28 mouse cellular contexts compared by ENCODE assay signal in the genomic region with DNA sequence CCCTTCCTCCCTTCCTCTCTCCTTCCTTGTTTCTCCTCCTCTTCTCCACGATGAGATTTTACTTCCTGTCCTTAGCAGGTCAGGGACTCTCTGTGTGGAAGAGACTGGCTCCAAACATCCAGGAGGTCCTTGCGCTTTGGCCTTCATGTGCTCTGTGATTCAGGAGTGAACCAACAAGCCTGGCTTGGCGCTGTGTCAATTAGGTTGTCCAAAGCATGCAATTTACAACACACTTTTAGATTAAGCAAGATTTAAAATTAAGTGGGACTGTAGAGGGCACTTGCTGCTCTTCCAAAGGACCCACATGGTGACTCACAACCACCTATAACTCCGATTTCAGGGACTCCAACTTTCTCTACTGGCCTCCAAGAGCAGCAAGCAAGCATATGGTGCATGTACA. TPM values are rescaled to one million over a fixed set of nuclear protein-coding genes. Genes with fewer than 3 reads are reported as not detected.
DNase-seq lines count a peak whose midpoint lies in the region; ATAC-seq and TF ChIP-seq lines count a peak whose summit lies in the region.
"Had no signal": no experiment of that assay in that cellular context is flagged by ENCODE, and none has a peak within 500 bp of the region (broad histone marks: within the 10 kb centered on the region; RNA-seq: fewer than 3 reads in every experiment).

No protein-coding gene starts in this region.

- no peaks in the 10 kb centered on the region for H3K4me1 ChIP-seq in lung, adult 2 months (ENCODE audit: control insufficient read depth, insufficient read depth, low read length)
- no peaks in the 10 kb centered on the region for H3K4me1 ChIP-seq in liver, embryonic 11.5 days (replicated peaks; ENCODE audit: control insufficient read depth, insufficient read depth, low read length)
- H3K4me1 ChIP-seq: embryonic facial prominence, embryonic 10.5 days; embryonic facial prominence, embryonic 15.5 days; forebrain, embryonic 12.5 days; heart, embryonic 10.5 days; heart, embryonic 15.5 days; hindbrain, embryonic 12.5 days; limb, embryonic 12.5 days; liver, embryonic 13.5 days; lung, embryonic 15.5 days; midbrain, embryonic 10.5 days had no signal

- no peak for TF ChIP-seq CTCF in lung, adult 2 months (IDR thresholded peaks at IDR 0.05; ENCODE audit: insufficient read depth, low read length)

- peak; percentile 49 to 66 for DNase-seq in lung, adult 18-20 months
- no peak for DNase-seq in lung, adult 2 months
- peak; percentile 87 for DNase-seq in adrenal gland, adult 2 months
- DNase-seq in adrenal gland, postnatal 25 days, result peak; percentile 76
- DNase-seq in lung, postnatal 25 days (ENCODE audit: low spot score), result peak; percentile 53
- DNase-seq in liver, embryonic 11.5 days (ENCODE audit: low spot score), result no peak
- no peak for DNase-seq in spleen, postnatal 10 days (ENCODE audit: low spot score in 2 of 2)
- DNase-seq: cerebellum, adult 11 months; cerebellum, postnatal 10 days; forebrain, postnatal 0 days; gastrocnemius, postnatal 10 days; heart, adult 11 months; heart, postnatal 36 days; kidney, adult 8-10 months; kidney, postnatal 10 days; layer of hippocampus, adult 9-11 months; liver, embryonic 13.5 days had no signal

- no peaks in the 10 kb centered on the region for H3K36me3 ChIP-seq in liver, embryonic 11.5 days (ENCODE audit: control insufficient read depth, insufficient read depth, low read length)
- H3K36me3 ChIP-seq: liver, embryonic 13.5 days had no signal

- peaks cover 2% of the 10 kb centered on the region; the same call in 1 of the 2 replicates for H3K27me3 ChIP-seq in liver, embryonic 11.5 days (replicated peaks; ENCODE audit: control insufficient read depth, insufficient read depth, low read length)
- H3K27me3 ChIP-seq: embryonic facial prominence, embryonic 15.5 days; forebrain, embryonic 12.5 days; hindbrain, embryonic 12.5 days; limb, embryonic 12.5 days; lung, embryonic 15.5 days had no signal

- ATAC-seq in monocyte, adult 5-6 weeks (replicated peaks; ENCODE audit: insufficient number of reproducible peaks, low FRiP score, low TSS enrichment, poor library complexity, severe bottlenecking), result no peak
- ATAC-seq in liver, embryonic 11.5 days (replicated peaks; ENCODE audit: low FRiP score), result no peak
- ATAC-seq: intestine, embryonic 16.5 days had no signal

- no peak overlapping the region for H3K9ac ChIP-seq in liver, embryonic 11.5 days (ENCODE audit: low read depth, low read length)
- H3K9ac ChIP-seq: embryonic facial prominence, embryonic 15.5 days; forebrain, embryonic 12.5 days; forebrain, postnatal 0 days; heart, embryonic 15.5 days; hindbrain, embryonic 12.5 days; limb, embryonic 12.5 days; liver, embryonic 13.5 days; lung, embryonic 15.5 days had no signal

- no peak overlapping the region for H3K27ac ChIP-seq in liver, embryonic 11.5 days (ENCODE audit: low read depth, low read length)
- H3K27ac ChIP-seq: embryonic facial prominence, embryonic 10.5 days; embryonic facial prominence, embryonic 15.5 days; forebrain, embryonic 12.5 days; heart, embryonic 10.5 days; heart, embryonic 15.5 days; hindbrain, embryonic 12.5 days; limb, embryonic 12.5 days; liver, embryonic 13.5 days; lung, embryonic 15.5 days; midbrain, embryonic 10.5 days had no signal

- WGBS in lung, adult 2 months, result 57% methylated on average over 4 of the region's 4 CpGs
- WGBS in liver, embryonic 11.5 days, result 64% methylated on average over 4 of the region's 4 CpGs

- H3K4me2 ChIP-seq in liver, embryonic 11.5 days, result no peak overlapping the region
- H3K4me2 ChIP-seq: embryonic facial prominence, embryonic 15.5 days; forebrain, embryonic 12.5 days; heart, embryonic 15.5 days; hindbrain, embryonic 12.5 days; limb, embryonic 12.5 days; liver, embryonic 13.5 days; lung, embryonic 15.5 days had no signal

- H3K9me3 ChIP-seq in liver, embryonic 11.5 days (ENCODE audit: control insufficient read depth, low read length), result no peaks in the 10 kb centered on the region
- H3K9me3 ChIP-seq: embryonic facial prominence, embryonic 10.5 days; embryonic facial prominence, embryonic 15.5 days; forebrain, embryonic 12.5 days; heart, embryonic 10.5 days; heart, embryonic 15.5 days; hindbrain, embryonic 12.5 days; limb, embryonic 12.5 days; liver, embryonic 13.5 days; lung, embryonic 15.5 days; midbrain, embryonic 10.5 days had no signal

- no peak overlapping the region for H3K4me3 ChIP-seq in lung, adult 2 months (replicated peaks; ENCODE audit: extremely low read depth, low read depth, low read length)
- H3K4me3 ChIP-seq in liver, embryonic 11.5 days (ENCODE audit: low read depth, low read length), result no peak overlapping the region
- H3K4me3 ChIP-seq: embryonic facial prominence, embryonic 10.5 days; embryonic facial prominence, embryonic 15.5 days; forebrain, embryonic 12.5 days; heart, embryonic 10.5 days; heart, embryonic 15.5 days; hindbrain, embryonic 12.5 days; limb, embryonic 12.5 days; liver, embryonic 13.5 days; lung, embryonic 15.5 days; midbrain, embryonic 10.5 days had no signal

- no peak for TF ChIP-seq POLR2A in lung, adult 2 months (IDR thresholded peaks at IDR 0.05; ENCODE audit: borderline replicate concordance, extremely low read depth, low read depth, low read length)

RNA-seq across cellular contexts. Expression of a gene that starts 26.4 kb away (rescaled TPM):
- polyA plus RNA-seq in lung, adult 2 months (2012; rRNA removed), result 12.6 and 14.2 TPM in 2 replicates
- 10 to 100 TPM; 32.4 to 91.1 TPM for total RNA-seq in adrenal gland, adult 2 months (2021)
- 112 and 178 TPM in 2 replicates for polyA plus RNA-seq in adrenal gland, adult 2 months (2012; rRNA removed)
- total RNA-seq in adrenal gland, postnatal 25 days (2021), result 72.1 and 102 TPM in 2 replicates
- total RNA-seq in monocyte, adult 5-6 weeks (2017), result 15.4 to 20.7 TPM (median 16.7 TPM) in 3 replicates
- 13.6 and 14.2 TPM in 2 replicates for polyA plus RNA-seq in liver, embryonic 11.5 days (2014; fragmentation: Nextera tagmentation; extraction: Ambion mirVana)

Comparison
In these comparisons a context has a peak if more than half of its experiments do, and no peak if none do; other contexts are left out.
1. DNase-seq: peak in lung, adult 18-20 months (2 of 2), adrenal gland, adult 2 months (single experiment), adrenal gland, postnatal 25 days (single experiment) and lung, postnatal 25 days (single experiment); none in lung, adult 2 months (single experiment), liver, embryonic 11.5 days (single experiment) and spleen, postnatal 10 days (0 of 2).